Mouse (Mus musculus) telencephalon, adult 2 months (tissue): ENCODE measurements around the gene Klra7.
"Not testable (repeated sequence)": the region's sequence is repeated elsewhere in the genome, so short reads cannot be mapped to it uniquely, and the experiment has no call there.

ENCODE experiments used
- DNase-seq: peaks from one replicate; pipeline ENCODE4 v3.0.0-alpha.2; 2011; ENCODE audit warnings: low read depth, low spot score

Gene Klra7

DNA sequence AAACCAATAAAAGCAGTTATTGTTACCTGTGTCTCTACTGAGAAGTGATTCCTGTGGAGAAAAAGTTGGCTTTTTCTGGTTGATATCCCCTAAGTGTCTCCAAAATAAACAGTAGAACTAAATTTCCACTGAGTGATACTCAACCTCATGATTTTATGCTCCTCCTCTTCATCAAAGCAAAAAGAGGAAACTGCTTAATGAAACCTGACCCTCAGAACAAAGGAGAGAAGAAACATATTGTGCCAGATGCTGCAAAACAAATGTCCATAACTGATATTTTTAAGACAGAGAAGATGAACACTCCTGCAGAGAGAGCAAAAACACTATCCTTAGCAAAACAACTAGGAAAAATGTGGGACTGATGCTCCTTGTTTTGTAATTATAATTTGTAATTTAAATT is at the start of gene Klra7:
Klra7 (minus strand) TSS at position 101 of the 400 bp plus-strand sequence.
- DNase-seq = no peak

DNA sequence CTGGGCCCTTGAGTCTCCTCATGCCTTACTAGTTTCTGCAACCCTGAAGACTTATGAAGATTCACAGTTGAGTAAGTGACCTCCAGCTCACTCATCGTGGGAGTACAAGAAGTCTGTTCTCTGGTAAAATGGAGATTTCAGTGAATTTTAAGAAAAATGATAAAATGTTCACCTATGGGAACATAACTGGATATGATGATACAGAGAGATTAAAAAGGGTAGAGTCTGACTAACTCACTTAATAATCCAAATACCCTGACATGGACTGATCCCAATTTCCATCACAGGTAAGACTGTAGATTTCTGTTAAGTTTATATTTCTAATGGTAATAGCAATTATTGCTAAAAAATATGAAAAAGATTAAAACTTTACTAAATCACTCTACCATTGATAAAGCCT is 48.7 kb upstream of the Klra7 start, which contains the start of gene Klra10:
Klra10 (minus strand) TSS at position 101 of the 400 bp plus-strand sequence.
- DNase-seq = not testable (repeated sequence)

DNA sequence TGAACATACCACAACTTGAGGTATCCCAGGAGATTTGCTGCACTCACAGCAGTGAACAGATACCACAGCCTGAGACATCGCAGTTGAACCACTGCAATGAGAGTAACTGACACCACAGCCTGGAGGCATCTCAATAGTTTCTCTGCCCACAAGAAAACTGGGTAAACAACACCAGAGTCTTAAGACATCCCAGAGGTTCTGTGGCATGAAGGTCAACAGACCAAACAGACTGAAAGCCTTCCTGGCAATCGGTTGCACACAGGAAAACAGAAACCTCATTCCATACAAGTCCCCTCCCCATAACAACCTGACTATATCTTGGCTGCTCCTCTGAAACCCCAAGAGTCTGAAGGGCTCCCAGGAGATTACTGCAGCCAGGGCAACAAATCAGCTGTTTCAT is 22.2 kb upstream of the Klra7 start:
- DNase-seq = no peak

DNA sequence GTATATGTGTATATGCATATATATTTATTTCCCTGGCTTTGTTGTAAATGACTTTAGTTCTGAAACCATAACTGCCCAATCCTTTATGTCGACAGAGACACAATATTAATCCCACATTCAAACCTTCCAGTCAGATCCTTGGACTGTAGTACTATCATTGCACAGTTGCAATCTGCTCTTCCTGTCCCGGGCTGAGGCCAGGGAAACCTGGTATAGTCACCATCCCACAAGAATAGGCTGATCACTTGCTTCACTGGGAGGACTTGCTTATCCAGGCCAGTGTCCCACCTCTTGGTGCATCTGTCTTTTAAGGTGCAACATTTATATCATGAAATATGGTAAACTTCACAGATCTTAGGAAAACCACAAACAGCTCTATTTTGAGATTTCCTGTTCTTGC is 4.4 kb upstream of the Klra7 start:
- DNase-seq = no peak

DNA sequence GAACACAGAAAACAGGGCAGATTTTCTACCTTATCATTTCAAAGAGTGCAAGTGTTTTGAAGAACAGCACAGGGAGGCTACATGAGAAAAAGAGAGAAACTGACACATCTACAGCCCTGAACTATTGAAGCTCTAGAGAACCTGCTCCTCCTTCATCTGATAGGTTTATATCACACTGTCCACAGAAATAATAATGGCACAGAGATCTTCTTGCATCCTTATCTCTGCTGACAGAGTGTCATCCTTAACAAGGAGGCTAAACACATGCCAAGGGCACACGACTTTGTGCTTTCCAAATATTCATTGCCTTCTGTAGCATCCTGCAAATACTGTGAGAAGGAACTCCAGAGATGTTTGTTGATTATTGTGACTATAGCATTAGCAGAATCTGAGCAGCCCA is 3.5 kb upstream of the Klra7 start:
- no peak for DNase-seq

DNA sequence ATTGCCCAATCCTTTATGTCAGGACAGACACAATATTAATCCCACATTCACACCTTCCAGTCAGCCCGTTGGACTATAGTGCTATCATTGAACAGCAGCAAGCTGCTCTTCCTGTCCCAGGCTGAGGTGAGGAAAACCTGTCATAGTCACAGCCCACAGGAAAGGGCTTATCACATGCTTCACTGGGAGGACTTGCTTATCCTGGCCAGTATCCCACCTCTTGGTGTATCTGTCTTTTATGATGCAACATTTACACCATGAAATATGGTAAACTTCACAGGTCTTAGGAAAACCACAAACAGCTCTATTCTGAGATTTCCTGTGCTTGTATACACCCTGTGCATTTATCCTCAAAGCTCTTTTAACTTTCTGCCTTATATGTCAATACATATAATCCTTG is 35.7 kb downstream of the Klra7 start:
- DNase-seq = not testable (repeated sequence)

DNA sequence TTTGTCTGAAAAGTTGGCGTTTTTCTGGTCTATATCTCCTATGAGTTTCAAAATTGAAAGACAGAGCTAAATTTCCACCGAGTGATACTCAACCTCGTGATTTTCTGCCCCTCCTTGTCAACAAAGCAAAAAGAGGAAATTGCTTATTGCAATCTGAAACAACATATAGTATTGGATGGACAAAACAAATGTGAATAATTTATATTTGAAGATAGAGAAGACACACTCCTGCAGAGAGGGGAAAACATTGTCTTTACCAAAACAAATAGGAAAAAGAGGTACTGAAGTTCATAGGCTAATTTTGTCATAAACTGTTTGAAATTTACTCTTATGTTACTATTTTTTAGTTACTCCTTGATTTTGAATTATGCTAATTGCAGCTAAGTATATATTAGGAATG is 40.1 kb downstream of the Klra7 start, which contains the start of gene Klra9:
Klra9 (minus strand) TSS at position 101 of the 400 bp plus-strand sequence.
- DNase-seq = not testable (repeated sequence)
